Mouse (Mus musculus): ENCODE results near the gene Osbpl9. TPM values are rescaled to one million over a fixed set of nuclear protein-coding genes. Genes with fewer than 3 reads are reported as not detected.
A peak's percentile ranks its signal among the peaks of the same experiment; 100 is the strongest.

The Osbpl9 gene
- polyA plus RNA-seq, 1 experiment from 2014 or later = 28.6 TPM

MicroRNA genes within 50 kb of the gene (microRNA counts, 519-probe panel; counts per million panel counts)
- 2,517 counts per million, percentile 66 among the panel's probes with 10 or more counts for microRNA mmu-miR-761

Small RNAs within 50 kb of the gene (microRNA-seq; reads per million reads assigned to microRNA genes)
- gene Mir761 = not detected

Other genes starting within 250 kb of the Osbpl9 start
- 33.5 and 33.8 TPM in 2 replicates for gene Nrd1, start 201.6 kb downstream of the Osbpl9 start, polyA plus RNA-seq (2015; fragmentation: Nextera tagmentation; extraction: Ambion mirVana)
- gene Calr4, start 32.2 kb upstream of the Osbpl9 start, polyA plus RNA-seq (2015; fragmentation: Nextera tagmentation; extraction: Ambion mirVana) = not detected in 2 replicates
- 35.7 and 37.5 TPM in 2 replicates for gene Eps15, start 78.0 kb upstream of the Osbpl9 start, polyA plus RNA-seq (2015; fragmentation: Nextera tagmentation; extraction: Ambion mirVana)
- gene Ttc39a, start 204.4 kb upstream of the Osbpl9 start, polyA plus RNA-seq (2015; fragmentation: Nextera tagmentation; extraction: Ambion mirVana) = 10.4 and 11.8 TPM in 2 replicates

All from liver, embryonic 16.5 days (tissue).